Mouse (Mus musculus): Measurements from ENCODE around the gene Ndrg2. TPM values are rescaled to one million over a fixed set of nuclear protein-coding genes. Genes with fewer than 3 reads are reported as not detected.

The Ndrg2 gene
- polyA plus RNA-seq, 2 experiments, result 52.0 to 73.9 TPM

DNA sequence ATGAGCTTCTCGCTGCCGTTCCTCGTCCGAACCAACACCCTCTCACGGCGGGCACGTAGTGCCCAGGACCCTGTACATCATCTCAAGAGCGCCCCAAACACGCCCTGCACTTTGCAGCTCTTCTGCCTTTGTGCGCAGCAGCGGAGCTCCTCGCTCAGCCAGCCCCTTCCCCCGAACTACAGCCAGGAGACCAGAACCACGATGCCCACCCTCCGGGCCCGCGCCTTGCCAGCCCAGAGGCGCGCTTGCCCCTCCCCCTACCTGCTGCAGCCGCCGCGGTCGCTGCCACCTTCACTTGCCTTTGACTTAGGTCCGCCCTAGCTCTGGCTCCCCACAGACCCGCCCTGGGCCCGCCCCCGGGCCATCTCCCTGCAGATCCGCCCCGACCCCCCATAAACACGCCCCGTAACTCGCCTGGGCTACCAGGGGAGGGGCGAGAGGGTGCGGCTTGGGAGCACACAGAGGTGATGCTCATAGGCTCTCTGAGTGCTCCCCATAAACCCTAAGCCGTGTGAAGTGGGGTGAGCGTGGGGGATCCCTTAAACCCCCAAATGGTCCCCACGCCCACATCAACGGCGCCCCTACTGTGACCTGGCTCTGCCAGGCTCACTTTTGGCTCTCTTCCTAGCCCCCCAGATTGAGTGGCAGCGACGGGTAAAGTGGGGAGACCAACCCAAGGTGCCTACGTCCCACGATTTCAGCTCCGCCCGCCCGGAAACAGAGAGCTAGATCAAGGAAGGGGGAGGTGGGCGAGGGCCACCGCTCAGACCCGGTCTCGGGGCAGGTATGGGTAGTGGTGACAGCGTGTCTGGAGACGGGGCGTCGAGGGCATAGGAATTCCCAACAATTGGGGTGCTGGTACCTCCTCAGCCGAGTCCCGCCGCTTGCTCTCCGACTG lies 647 bp downstream of the Ndrg2 start:
- WGBS, result under 1% methylated on average over 53 of the region's 58 CpGs
- H3K4me2 ChIP-seq (replicated peaks; ENCODE audit: low read depth, low read length, severe bottlenecking), result peak overlapping the region; percentile 97
- peak overlapping the region; percentile 64 for H3K9ac ChIP-seq (ENCODE audit: low read depth, low read length, severe bottlenecking)
- peak; percentile 66 for ATAC-seq (ENCODE audit: low FRiP score, low read depth)
- peak; percentile 56 for DNase-seq (ENCODE audit: low spot score)
- peak overlapping the region; percentile 77 for H3K27ac ChIP-seq (replicated peaks; ENCODE audit: low read depth, low read length)
- 0 out of 2 replicates have a peak, but pooled peaks have one; percentile 20 for TF ChIP-seq POLR2A (IDR thresholded peaks at IDR 0.05; ENCODE audit: borderline replicate concordance, extremely low read depth, insufficient read depth, insufficient read length)
- no peaks in the 10 kb centered on the region for H3K9me3 ChIP-seq (ENCODE audit: control insufficient read depth, low read length)
- peak overlapping the region; percentile 60 for H3K4me3 ChIP-seq (replicated peaks; ENCODE audit: low read length)
- H3K4me1 ChIP-seq (ENCODE audit: control insufficient read depth, insufficient read depth, low read length), result peaks cover 18% of the 10 kb centered on the region
- H3K36me3 ChIP-seq (ENCODE audit: control insufficient read depth, insufficient read depth, low read length), result peaks cover 5% of the 10 kb centered on the region; the same call in 1 of the 2 replicates
- H3K27me3 ChIP-seq (ENCODE audit: control insufficient read depth, insufficient read depth, low read length), result no peaks in the 10 kb centered on the region

DNA sequence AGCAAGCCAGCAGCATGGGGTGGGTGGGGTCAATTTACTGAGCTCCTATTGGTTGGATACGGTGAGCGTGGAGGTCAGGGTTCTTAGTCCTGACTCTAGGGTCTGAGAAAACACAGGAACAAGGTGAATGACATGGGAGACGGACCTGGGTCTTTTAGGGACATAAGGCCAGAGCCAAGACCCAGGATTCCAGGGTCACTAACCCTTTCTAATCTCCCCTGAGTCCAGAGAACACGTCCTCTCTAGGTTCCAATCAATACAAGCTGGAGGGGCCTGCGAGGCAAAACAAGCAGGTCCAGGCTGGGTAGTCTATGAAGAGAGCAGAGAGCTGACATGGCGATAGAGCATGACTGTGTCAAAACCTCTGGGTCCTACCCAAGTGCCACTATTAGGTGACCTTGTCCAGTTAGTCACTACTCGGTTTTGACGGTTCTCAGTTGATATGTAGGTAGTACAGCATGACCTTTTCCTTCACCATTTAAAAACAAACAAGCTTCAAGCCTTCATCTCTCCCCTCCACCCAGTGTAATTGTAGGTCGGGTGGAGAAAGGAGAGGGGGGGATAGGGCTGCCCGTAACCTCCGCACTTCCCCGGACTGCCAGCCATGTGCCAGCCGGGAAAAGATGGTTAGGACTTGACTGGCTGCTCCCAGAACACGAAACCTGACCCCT lies 1.4 kb downstream of the Ndrg2 start:
- DNase-seq (ENCODE audit: low spot score) (no peak), ATAC-seq (ENCODE audit: low FRiP score, low read depth) (no peak)
- peak overlapping the region; percentile 64 for H3K9ac ChIP-seq (ENCODE audit: low read depth, low read length, severe bottlenecking)
- H3K4me2 ChIP-seq (replicated peaks; ENCODE audit: low read depth, low read length, severe bottlenecking), result peak overlapping the region; percentile 97
- WGBS, result 14% methylated on average over 14 of the region's 14 CpGs
- peak overlapping the region; percentile 77 for H3K27ac ChIP-seq (replicated peaks; ENCODE audit: low read depth, low read length)
- peaks cover 7% of the 10 kb centered on the region; the same call in 1 of the 2 replicates for H3K36me3 ChIP-seq (ENCODE audit: control insufficient read depth, insufficient read depth, low read length)
- H3K27me3 ChIP-seq (ENCODE audit: control insufficient read depth, insufficient read depth, low read length), result no peaks in the 10 kb centered on the region
- peaks cover 18% of the 10 kb centered on the region for H3K4me1 ChIP-seq (ENCODE audit: control insufficient read depth, insufficient read depth, low read length)
- TF ChIP-seq POLR2A (IDR thresholded peaks at IDR 0.05; ENCODE audit: borderline replicate concordance, extremely low read depth, insufficient read depth, insufficient read length), result no peak
- H3K4me3 ChIP-seq (replicated peaks; ENCODE audit: low read length), result peak overlapping the region; percentile 60
- no peaks in the 10 kb centered on the region for H3K9me3 ChIP-seq (ENCODE audit: control insufficient read depth, low read length)

DNA sequence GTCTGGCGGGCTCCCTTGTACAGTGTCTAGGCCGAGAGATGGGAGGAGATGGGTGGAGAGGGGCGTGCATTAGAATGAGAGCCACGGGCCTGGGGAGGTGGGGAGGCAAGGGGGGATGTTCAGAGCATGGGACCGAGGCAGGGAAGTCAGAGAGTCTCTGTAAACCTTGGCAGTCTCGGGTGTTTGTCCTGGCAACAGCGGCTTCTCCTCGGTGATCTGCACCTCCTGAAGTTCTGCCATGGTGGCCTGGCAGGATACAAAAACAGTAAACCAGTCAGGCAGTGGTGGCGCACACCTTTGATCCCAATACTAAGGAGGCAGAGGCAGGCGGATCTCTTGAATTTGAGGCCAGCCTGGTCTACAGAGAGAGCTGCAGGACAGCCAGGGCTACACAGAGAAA lies 2.7 kb downstream of the Ndrg2 start:
- no peaks in the 10 kb centered on the region for H3K27me3 ChIP-seq (ENCODE audit: control insufficient read depth, insufficient read depth, low read length)
- no peak overlapping the region for H3K4me2 ChIP-seq (replicated peaks; ENCODE audit: low read depth, low read length, severe bottlenecking)
- peaks cover 7% of the 10 kb centered on the region; the same call in 1 of the 2 replicates for H3K36me3 ChIP-seq (ENCODE audit: control insufficient read depth, insufficient read depth, low read length)
- no peaks in the 10 kb centered on the region for H3K9me3 ChIP-seq (ENCODE audit: control insufficient read depth, low read length)
- H3K4me1 ChIP-seq (ENCODE audit: control insufficient read depth, insufficient read depth, low read length), result peaks cover 16% of the 10 kb centered on the region
- no peak for TF ChIP-seq POLR2A (IDR thresholded peaks at IDR 0.05; ENCODE audit: borderline replicate concordance, extremely low read depth, insufficient read depth, insufficient read length)
- no peak overlapping the region for H3K4me3 ChIP-seq (replicated peaks; ENCODE audit: low read length)
- DNase-seq (ENCODE audit: low spot score) (no peak), ATAC-seq (ENCODE audit: low FRiP score, low read depth) (no peak)
- H3K27ac ChIP-seq (replicated peaks; ENCODE audit: low read depth, low read length), result no peak overlapping the region
- 84% methylated on average over 10 of the region's 10 CpGs for WGBS
- no peak overlapping the region for H3K9ac ChIP-seq (ENCODE audit: low read depth, low read length, severe bottlenecking)

DNA sequence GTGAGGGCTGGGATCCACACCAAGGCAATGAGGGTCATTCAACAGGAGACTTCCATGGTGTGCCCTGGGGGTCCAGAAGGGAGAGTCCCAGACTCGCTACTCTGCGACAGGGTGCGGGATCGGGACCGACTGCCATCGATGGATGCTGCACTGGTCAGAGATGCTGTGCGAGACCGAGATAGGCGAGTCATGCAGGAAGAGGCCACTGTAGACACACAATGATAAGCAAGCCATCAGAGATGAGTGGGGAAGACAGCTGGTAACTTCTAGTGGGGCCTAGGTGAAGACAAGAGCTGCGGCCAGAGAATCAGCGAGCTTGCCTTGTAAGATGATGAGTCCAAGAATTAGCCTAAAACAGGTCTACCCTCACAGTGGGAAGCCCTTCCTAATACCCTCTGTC lies 7.9 kb downstream of the Ndrg2 start:
- Histone ChIP-seq H3K4me1 (ENCODE audit: control insufficient read depth, insufficient read depth, low read length) (no peaks in the 10 kb centered on the region), H3K27ac (replicated peaks; ENCODE audit: low read depth, low read length) (no peak overlapping the region), H3K4me2 (replicated peaks; ENCODE audit: low read depth, low read length, severe bottlenecking) (no peak overlapping the region), H3K4me3 (replicated peaks; ENCODE audit: low read length) (no peak overlapping the region), H3K9ac (ENCODE audit: low read depth, low read length, severe bottlenecking) (no peak overlapping the region), H3K9me3 (ENCODE audit: control insufficient read depth, low read length) (no peaks in the 10 kb centered on the region), H3K36me3 (ENCODE audit: control insufficient read depth, insufficient read depth, low read length) (peaks cover 7% of the 10 kb centered on the region; the same call in 1 of the 2 replicates), H3K27me3 (ENCODE audit: control insufficient read depth, insufficient read depth, low read length) (no peaks in the 10 kb centered on the region)
- TF ChIP-seq POLR2A (IDR thresholded peaks at IDR 0.05; ENCODE audit: borderline replicate concordance, extremely low read depth, insufficient read depth, insufficient read length), result no peak
- WGBS, result 90% methylated on average over 11 of the region's 11 CpGs
- ATAC-seq (ENCODE audit: low FRiP score, low read depth), result no peak
- DNase-seq (ENCODE audit: low spot score), result no peak

DNA sequence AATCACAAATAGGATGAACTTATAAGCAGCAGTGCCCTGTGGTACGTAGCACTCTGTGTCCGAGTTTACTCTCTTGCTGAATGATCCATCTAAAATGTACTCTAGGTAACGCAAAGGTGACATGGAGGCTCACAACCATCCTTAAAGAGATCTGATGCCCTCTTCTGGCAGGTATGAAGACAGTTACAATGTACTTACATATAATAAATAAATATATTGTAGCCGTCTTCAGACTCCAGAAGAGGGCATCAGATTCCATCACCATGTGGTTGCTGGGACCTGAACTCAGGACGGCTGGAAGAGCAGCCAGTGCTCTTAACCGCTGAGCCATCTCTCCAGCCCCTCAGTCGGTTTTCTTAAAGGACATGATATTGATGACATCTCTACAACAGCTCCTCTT lies 9.3 kb downstream of the Ndrg2 start:
- no peaks in the 10 kb centered on the region for H3K9me3 ChIP-seq (ENCODE audit: control insufficient read depth, low read length)
- H3K27me3 ChIP-seq (ENCODE audit: control insufficient read depth, insufficient read depth, low read length), result no peaks in the 10 kb centered on the region
- no peak overlapping the region for H3K9ac ChIP-seq (ENCODE audit: low read depth, low read length, severe bottlenecking)
- H3K4me1 ChIP-seq (ENCODE audit: control insufficient read depth, insufficient read depth, low read length), result no peaks in the 10 kb centered on the region
- no peak overlapping the region for H3K4me3 ChIP-seq (replicated peaks; ENCODE audit: low read length)
- no peak; the same call in 1 of the 2 replicates for ATAC-seq (ENCODE audit: low FRiP score, low read depth)
- no peak overlapping the region for H3K27ac ChIP-seq (replicated peaks; ENCODE audit: low read depth, low read length)
- peaks cover 4% of the 10 kb centered on the region; the same call in 1 of the 2 replicates for H3K36me3 ChIP-seq (ENCODE audit: control insufficient read depth, insufficient read depth, low read length)
- 61% methylated on average over 7 of the region's 7 CpGs for WGBS
- TF ChIP-seq POLR2A (IDR thresholded peaks at IDR 0.05; ENCODE audit: borderline replicate concordance, extremely low read depth, insufficient read depth, insufficient read length), result no peak
- no peak for DNase-seq (ENCODE audit: low spot score)
- H3K4me2 ChIP-seq (replicated peaks; ENCODE audit: low read depth, low read length, severe bottlenecking), result no peak overlapping the region

All from limb, embryonic 14.5 days (tissue).